Mouse (Mus musculus): Measurements from ENCODE around the gene Bax. TPM values are rescaled to one million over a fixed set of nuclear protein-coding genes. Genes with fewer than 3 reads are reported as not detected.

Gene Bax
- polyA plus RNA-seq, 1 experiment, result 108 TPM

- DNase-seq (ENCODE audit: extremely low spot score in 1 of 2, low spot score in 1 of 2), result no peak
These were observed 9.3 kb downstream of the Bax start for GRCm38 (mm10) chr7:45457204-45458060.

- no peak for DNase-seq (ENCODE audit: extremely low spot score in 1 of 2, low spot score in 1 of 2)
These were observed 9.9 kb downstream of the Bax start for GRCm38 (mm10) chr7:45456721-45457203.

GRCm38 (mm10) chr7:45455932-45456696 lies 10.6 kb downstream of the Bax start:
- no peak for DNase-seq (ENCODE audit: extremely low spot score in 1 of 2, low spot score in 1 of 2)

- no peak for DNase-seq (ENCODE audit: extremely low spot score in 1 of 2, low spot score in 1 of 2)
These were observed 11.7 kb downstream of the Bax start for GRCm38 (mm10) chr7:45454971-45455370.

- DNase-seq (ENCODE audit: extremely low spot score in 1 of 2, low spot score in 1 of 2), result peak; percentile 81 to 96
These were observed 15.2 kb downstream of the Bax start for GRCm38 (mm10) chr7:45451344-45451982.

GRCm38 (mm10) chr7:45449974-45450373 lies 16.7 kb downstream of the Bax start:
- DNase-seq (ENCODE audit: extremely low spot score in 1 of 2, low spot score in 1 of 2), result no peak

GRCm38 (mm10) chr7:45447325-45447990 lies 19.2 kb downstream of the Bax start:
- no peak for DNase-seq (ENCODE audit: extremely low spot score in 1 of 2, low spot score in 1 of 2)

GRCm38 (mm10) chr7:45446589-45446988 lies 20.1 kb downstream of the Bax start:
- no peak for DNase-seq (ENCODE audit: extremely low spot score in 1 of 2, low spot score in 1 of 2)

GRCm38 (mm10) chr7:45443526-45444420 lies 22.9 kb downstream of the Bax start:
- DNase-seq (ENCODE audit: extremely low spot score in 1 of 2, low spot score in 1 of 2), result no peak

- no peak for DNase-seq (ENCODE audit: extremely low spot score in 1 of 2, low spot score in 1 of 2)
These were observed 29.0 kb downstream of the Bax start, which contains the start of gene Ruvbl2 for GRCm38 (mm10) chr7:45437521-45438276. Gene Ruvbl2 (minus strand): TSS chr7:45438096.

GRCm38 (mm10) chr7:45437046-45437445 lies 29.7 kb downstream of the Bax start:
- DNase-seq (ENCODE audit: extremely low spot score in 1 of 2, low spot score in 1 of 2), result no peak

GRCm38 (mm10) chr7:45436444-45436843 lies 30.3 kb downstream of the Bax start:
- DNase-seq (ENCODE audit: extremely low spot score in 1 of 2, low spot score in 1 of 2), result no peak

GRCm38 (mm10) chr7:45435038-45435437 lies 31.7 kb downstream of the Bax start:
- DNase-seq (ENCODE audit: extremely low spot score in 1 of 2, low spot score in 1 of 2), result peak in 1 of 2 experiments; percentile 22

GRCm38 (mm10) chr7:45434203-45435015 lies 32.3 kb downstream of the Bax start, which contains the start of gene Gys1:
Gene Gys1 (plus strand): TSS chr7:45434844.
- peak; percentile 100 for DNase-seq (ENCODE audit: extremely low spot score in 1 of 2, low spot score in 1 of 2)

GRCm38 (mm10) chr7:45433835-45434202 lies 32.9 kb downstream of the Bax start:
- no peak for DNase-seq (ENCODE audit: extremely low spot score in 1 of 2, low spot score in 1 of 2)

- no peak for DNase-seq (ENCODE audit: extremely low spot score in 1 of 2, low spot score in 1 of 2)
These were observed 40.1 kb downstream of the Bax start for GRCm38 (mm10) chr7:45426556-45426955.

- DNase-seq (ENCODE audit: extremely low spot score in 1 of 2, low spot score in 1 of 2), result no peak
These were observed 45.5 kb downstream of the Bax start for GRCm38 (mm10) chr7:45421194-45421593.

- DNase-seq (ENCODE audit: extremely low spot score in 1 of 2, low spot score in 1 of 2), result no peak
These were observed 46.1 kb downstream of the Bax start, which contains the start of gene Lhb for GRCm38 (mm10) chr7:45420615-45420919. Gene Lhb (plus strand): TSS chr7:45420820.
